Mouse (Mus musculus) erythroblast, embryonic 14.5 days (primary cell): ENCODE results near the gene Map1lc3a.

Source experiments
- GATA1 ChIP-seq: IDR thresholded peaks from 2 replicates; pipeline ENCODE4 v1.6.1; 2012; ENCODE audit warnings: low read length, inconsistent platforms, mixed read lengths
- TAL1 ChIP-seq: IDR thresholded peaks from 3 replicates; pipeline ENCODE4 v1.6.1; 2012; ENCODE audit warnings: low read length, inconsistent platforms, mixed read lengths

DNA sequence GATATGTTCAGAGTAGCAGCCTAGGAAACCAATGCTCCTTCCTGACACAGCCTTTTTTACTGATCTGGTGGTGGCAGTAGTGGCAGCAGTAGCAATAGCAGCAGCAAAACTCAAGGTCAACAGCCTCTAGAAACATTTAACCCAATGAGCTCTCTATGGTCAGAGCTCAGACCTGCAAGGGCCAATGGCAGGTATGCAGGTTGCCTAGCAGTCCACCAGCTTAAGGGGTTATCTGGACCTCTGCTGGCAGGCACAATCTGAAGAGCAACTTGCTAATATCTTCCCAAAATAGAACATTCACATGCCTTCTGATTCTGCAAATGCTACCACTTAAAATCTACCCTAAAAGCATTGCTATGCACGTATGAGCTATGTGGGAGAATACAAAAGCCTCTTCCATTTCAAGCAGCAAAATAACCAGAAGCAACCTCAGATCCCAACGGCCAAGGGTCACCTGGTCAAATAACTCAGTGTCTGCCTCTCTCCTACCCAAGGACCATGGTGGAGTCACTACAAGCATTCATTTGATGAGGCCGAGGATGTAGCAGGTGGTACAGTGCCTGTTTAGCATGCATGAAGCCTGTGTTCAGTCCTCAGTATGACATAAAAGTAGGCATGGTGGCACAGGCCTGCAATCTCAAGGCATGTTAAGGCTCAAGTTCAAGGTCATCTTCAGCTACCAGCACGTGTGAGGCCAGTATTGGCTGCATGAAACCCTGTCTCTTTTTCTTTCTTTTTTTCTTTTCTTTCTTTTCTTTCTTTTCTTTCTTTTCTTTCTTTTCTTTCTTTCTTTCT is 11.6 kb downstream of the Map1lc3a start:
- TF ChIP-seq GATA1 (no peak), TAL1 (no peak)
